Mouse (Mus musculus): ENCODE measurements at regions not wholly inside any gene's neighbourhood (a gene's known extent, or its start where the extent isn't known, plus 50 kb on each side); places are given as distances from the start of the nearest gene placed in this dataset.

- DNase-seq: no peak
Observed at GRCm38 (mm10) chr13:28898900-28899299, 54.6 kb downstream of the Sox4 start.

- DNase-seq: no peak
Observed at GRCm38 (mm10) chr13:28892896-28893295, 60.6 kb downstream of the Sox4 start.

- no peak for DNase-seq
Observed at GRCm38 (mm10) chr13:28887098-28887497, 66.4 kb downstream of the Sox4 start.

- no peak for DNase-seq
Observed at GRCm38 (mm10) chr13:28886691-28887090, 66.8 kb downstream of the Sox4 start.

GRCm38 (mm10) chr13:28885083-28886037, 68.2 kb downstream of the Sox4 start:
- DNase-seq: no peak

- peak; percentile 6 for DNase-seq
Observed at GRCm38 (mm10) chr13:28884191-28884820, 69.2 kb downstream of the Sox4 start.

DNA sequence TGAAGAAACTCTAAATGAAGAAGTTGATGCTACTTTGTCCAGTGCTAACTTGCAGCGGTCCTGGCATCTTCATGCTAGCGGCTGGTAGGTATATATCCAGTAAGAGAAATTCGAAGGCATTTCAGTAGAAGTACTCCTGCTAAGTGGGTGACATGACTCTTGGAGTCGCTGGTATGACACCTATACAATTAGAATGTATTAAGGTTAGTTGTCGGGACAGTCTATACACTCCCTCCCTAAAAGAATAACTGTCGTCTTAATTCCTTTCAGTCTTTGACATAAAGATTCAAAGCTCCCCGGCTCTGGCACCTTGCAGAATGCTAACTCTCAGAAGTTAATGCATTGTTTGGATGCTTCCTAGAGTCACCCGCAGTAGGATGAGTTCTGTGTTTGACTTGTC, 70.1 kb downstream of the Sox4 start:
- DNase-seq: no peak

- DNase-seq: no peak
Observed at GRCm38 (mm10) chr13:28880888-28881287, 72.6 kb downstream of the Sox4 start.

DNA sequence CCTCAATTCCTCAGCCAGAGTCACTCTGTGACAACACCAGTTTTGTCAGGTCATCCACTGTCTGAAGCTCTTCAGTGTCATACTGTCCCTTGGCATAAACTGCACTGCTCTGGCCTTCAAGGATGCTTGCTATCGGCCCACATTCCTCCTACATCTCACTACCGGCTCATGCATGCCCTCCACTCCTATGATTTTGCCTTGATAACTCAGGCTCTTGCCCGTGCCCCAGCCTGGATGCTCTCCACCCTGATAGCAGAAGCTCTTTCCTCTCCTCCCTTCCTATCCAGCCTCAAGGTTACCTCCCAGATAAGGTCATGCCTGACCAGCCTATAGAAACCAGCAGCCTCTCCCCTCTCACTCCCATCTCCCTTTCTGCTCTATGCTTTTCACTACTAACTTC, 74.8 kb downstream of the Sox4 start:
- DNase-seq: no peak

DNA sequence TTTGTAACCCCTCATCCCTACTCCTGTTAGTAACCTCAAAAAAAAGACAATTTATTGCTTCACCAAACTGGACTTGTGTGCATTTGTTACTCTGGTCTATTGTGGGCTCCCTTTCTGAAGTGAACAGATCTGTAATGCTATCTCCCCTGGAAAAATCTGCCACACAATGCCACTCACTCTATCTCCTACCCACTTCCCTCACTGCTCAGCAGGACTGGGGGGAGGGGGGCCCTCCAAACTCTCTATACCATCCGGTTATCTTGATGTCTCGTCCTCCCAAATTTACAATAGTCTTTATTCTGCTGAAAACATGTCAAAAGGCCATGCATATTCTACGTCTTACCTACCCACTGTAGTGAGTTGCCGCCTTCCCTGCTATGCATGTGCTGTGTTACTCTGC, 76.7 kb downstream of the Sox4 start:
- no peak for DNase-seq

DNA sequence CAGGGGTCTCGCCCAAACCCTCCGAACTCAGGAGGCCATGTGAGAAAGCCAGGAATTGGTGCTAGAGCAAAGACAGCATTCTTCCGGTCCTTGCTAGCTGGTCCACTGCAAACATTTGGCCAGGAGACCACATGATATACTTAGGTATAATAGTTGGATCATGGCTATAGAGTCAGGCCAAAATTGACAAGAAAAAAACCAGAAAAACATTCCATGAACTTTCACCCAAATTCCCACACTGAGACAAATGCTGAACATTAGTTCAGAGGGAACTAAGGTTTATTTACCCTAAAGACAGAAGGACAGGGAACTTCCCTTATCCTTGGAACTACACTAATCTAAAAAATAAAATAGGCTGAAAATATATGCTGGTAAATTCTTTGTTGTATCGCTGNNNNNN, 82.8 kb downstream of the Sox4 start:
- no peak for DNase-seq

GRCm38 (mm10) chr13:28867210-28867609, 86.3 kb downstream of the Sox4 start:
- no peak for DNase-seq

DNA sequence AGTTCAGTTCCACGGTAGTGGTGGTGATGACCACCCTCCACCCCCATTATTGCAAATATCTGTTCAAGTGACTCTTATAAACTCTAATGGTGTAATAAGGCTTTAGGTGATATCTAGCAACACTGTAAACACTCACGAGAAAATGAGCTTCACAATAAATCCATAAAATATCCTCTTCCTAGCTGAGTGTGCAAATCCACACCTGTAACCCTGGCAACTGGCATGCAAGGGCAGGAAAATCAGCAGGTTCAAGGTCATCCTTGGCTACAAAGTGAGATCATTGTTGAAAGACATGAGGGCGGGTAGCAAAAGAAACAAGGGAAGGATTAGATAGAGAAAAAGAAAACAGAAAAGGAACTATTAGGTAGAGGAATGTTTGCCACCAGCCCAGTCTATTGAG, 86.8 kb downstream of the Sox4 start:
- no peak for DNase-seq

DNA sequence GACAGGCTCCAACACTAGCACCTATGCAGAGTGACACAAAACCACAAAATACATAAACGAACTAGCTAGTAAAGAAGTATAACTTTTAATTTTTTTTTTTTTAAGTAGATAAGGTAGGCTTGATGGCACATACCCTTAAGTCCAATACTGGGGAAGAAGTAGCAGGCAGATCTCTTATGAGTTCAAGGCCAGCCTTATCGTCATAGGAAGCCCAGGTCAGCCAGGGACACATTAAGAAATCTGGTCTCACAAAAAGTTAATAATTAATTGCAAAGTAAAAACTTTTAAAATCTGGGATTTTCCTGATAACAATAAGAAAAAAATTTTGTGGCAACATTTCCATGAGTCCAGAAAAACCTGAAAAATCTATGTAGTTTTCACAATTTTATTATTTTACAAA, 92.9 kb downstream of the Sox4 start:
- DNase-seq: no peak

GRCm38 (mm10) chr13:28859829-28860427, 93.6 kb downstream of the Sox4 start:
- no peak for DNase-seq

DNA sequence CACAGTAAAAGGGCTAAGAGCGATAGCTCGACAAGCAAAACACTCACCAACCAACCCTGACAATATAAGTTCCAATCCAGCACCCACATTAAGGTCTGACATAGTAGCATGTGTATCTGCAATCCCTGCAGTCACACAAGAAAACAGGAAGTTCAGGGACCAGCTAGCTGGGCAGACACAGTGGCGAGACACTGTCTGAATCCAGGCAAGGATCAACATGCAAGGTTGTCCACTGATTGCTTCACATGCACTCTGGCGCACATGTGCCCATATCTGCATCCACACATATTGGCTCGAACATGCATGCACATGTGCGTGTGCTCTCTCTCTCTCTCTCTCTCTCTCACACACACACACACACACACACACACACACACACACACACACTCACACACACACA, 95.5 kb downstream of the Sox4 start:
- DNase-seq: no peak

DNA sequence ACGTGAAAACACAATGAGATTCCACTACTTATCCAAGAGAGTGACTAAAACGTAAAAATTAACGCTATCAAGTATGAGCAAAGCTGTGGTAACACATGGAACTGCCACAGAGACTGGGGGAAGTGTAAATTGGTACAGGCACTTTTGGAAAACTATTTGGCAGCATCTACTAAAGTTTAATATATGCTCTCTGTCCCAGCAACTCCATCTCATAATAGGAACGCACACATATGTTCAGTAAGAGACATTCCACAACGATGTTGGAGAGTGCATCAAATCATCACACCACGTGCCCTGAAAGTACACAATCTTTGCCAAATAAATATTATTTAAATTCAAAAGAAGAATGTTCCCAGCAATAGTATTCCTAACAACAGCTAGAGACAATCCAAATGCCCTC, 96.3 kb downstream of the Sox4 start:
- DNase-seq: no peak

DNA sequence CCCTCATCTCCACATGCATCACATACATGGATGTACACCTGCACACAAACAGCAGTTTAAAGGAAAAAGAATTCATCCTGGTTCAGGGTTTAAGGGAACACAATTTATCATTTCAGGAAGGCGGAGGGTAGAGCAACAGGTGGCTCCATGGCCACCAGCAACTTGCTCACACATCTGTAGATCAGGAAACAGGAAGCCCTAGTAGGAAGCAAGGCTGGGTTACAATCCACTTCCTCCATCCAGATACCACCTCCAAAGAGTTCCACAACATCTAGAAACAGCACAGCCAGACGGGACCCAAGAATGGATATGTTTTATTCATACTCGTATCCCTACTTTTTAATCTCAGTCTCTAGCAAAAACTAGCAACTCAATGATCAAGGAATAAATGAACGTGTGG, 97.0 kb downstream of the Sox4 start:
- no peak for DNase-seq

- no peak for DNase-seq
Observed at GRCm38 (mm10) chr13:28854247-28854646, 99.3 kb downstream of the Sox4 start.

DNA sequence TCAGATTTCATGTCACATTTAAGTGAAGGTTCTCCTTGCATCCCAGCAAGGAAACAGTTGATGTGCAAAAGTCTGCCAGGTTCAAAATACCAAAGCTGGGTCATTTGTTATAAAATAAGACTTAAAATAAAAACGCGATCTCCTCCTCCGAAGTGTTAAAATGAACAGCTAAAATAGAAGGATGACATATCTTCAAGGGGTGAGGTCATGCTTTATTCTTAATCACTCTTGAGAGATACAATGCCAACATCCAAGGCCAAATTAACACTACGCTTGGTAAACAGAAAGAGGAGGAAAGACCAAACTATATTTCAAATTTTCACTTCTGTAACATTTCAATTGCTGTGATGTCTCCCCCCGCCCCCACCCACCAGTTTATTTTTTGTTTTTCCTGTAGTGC, 105.2 kb downstream of the Sox4 start:
- DNase-seq: no peak

- DNase-seq: no peak
Observed at GRCm38 (mm10) chr13:28847478-28847877, 106.0 kb downstream of the Sox4 start.

DNA sequence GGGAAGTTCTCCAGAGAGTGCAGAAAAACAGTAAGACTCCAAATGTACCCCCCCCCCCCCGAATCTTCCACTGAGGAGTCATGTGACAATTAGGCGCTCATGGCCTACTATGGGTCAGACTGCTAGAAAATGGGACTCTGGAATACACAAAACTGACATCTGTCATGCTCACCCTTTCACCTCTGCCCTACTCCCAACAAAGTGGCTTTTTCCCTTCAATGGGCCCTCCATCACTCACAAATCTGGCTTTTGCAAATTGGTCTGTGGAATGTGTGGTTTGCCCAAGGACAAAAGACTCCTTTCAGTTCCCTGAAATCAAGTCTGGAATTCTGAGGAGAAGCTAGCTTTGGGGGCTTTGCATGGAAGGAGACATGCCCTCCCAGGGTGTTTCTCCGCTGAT, 109.0 kb downstream of the Sox4 start:
- no peak for DNase-seq

DNA sequence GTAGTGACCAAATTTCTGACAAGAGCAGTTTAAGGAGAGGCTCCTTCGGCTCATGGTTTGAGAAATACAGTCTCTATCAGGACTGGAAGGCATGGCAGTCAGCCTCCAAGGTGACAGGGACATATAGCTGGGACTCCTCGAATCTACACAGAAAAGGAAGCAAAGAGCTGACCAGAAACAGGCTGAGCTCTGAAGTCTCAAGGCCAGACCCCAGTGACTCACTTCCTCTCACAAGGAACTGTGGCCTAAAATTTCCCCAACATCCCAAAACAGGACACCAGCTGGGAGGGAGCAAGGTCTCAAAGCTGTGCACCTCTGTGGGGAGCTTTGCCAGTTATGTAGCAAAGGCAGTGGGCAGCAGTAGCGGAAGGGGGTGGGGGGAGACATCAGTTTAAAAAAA, 110.7 kb downstream of the Sox4 start:
- peak; percentile 7 for DNase-seq

All from adrenal gland, postnatal 25 days (tissue).